Mouse (Mus musculus): ENCODE measurements around the gene Mansc1. TPM values are rescaled to one million over a fixed set of nuclear protein-coding genes. Genes with fewer than 3 reads are reported as not detected.
A peak's percentile ranks its signal among the peaks of the same experiment; 100 is the strongest.

Gene Mansc1
- total RNA-seq, 4 experiments from 2014 or later, result 8.0 to 11.6 (median 10.4) TPM

GRCm38 (mm10) chr6:134639900-134640299 is 7.6 kb upstream of the Mansc1 start:
- no peak for DNase-seq (ENCODE audit: low spot score in 2 of 2)

- no peak for DNase-seq (ENCODE audit: low spot score in 2 of 2)
These were observed 6.9 kb upstream of the Mansc1 start, which contains the start of gene Borcs5 for GRCm38 (mm10) chr6:134639210-134639609. Borcs5 (plus strand) TSS chr6:134639510.

- no peak for DNase-seq (ENCODE audit: low spot score in 2 of 2)
These were observed 4.2 kb upstream of the Mansc1 start for GRCm38 (mm10) chr6:134636476-134636875.

- DNase-seq (ENCODE audit: low spot score in 2 of 2), result no peak
These were observed 1.3 kb upstream of the Mansc1 start for GRCm38 (mm10) chr6:134633553-134633952.

- no peak for DNase-seq (ENCODE audit: low spot score in 2 of 2)
These were observed 468 bp upstream of the Mansc1 start for GRCm38 (mm10) chr6:134632756-134633155.

GRCm38 (mm10) chr6:134630447-134630846 is 1.8 kb downstream of the Mansc1 start:
- no peak for DNase-seq (ENCODE audit: low spot score in 2 of 2)

- DNase-seq (ENCODE audit: low spot score in 2 of 2), result no peak
These were observed 5.7 kb downstream of the Mansc1 start for GRCm38 (mm10) chr6:134626564-134626963.

GRCm38 (mm10) chr6:134625431-134625830 is 6.9 kb downstream of the Mansc1 start:
- no peak for DNase-seq (ENCODE audit: low spot score in 2 of 2)

GRCm38 (mm10) chr6:134621552-134621949 is 10.7 kb downstream of the Mansc1 start:
- DNase-seq (ENCODE audit: low spot score in 2 of 2), result peak in 1 of 2 experiments; percentile 20

GRCm38 (mm10) chr6:134620846-134621551 is 11.3 kb downstream of the Mansc1 start:
- DNase-seq (ENCODE audit: low spot score in 2 of 2), result peak; percentile 60 to 69

- no peak for DNase-seq (ENCODE audit: low spot score in 2 of 2)
These were observed 12.2 kb downstream of the Mansc1 start for GRCm38 (mm10) chr6:134620129-134620528.

- DNase-seq (ENCODE audit: low spot score in 2 of 2), result no peak
These were observed 14.7 kb downstream of the Mansc1 start for GRCm38 (mm10) chr6:134617589-134617988.

- peak; percentile 81 to 89 for DNase-seq (ENCODE audit: low spot score in 2 of 2)
These were observed 17.3 kb downstream of the Mansc1 start for GRCm38 (mm10) chr6:134614723-134615648.

GRCm38 (mm10) chr6:134614322-134614721 is 18.0 kb downstream of the Mansc1 start:
- DNase-seq (ENCODE audit: low spot score in 2 of 2), result no peak

- no peak for DNase-seq (ENCODE audit: low spot score in 2 of 2)
These were observed 20.4 kb downstream of the Mansc1 start for GRCm38 (mm10) chr6:134611896-134612295.

- DNase-seq (ENCODE audit: low spot score in 2 of 2), result no peak
These were observed 21.9 kb downstream of the Mansc1 start for GRCm38 (mm10) chr6:134610380-134610779.

GRCm38 (mm10) chr6:134606949-134607746 is 25.1 kb downstream of the Mansc1 start:
- no peak for DNase-seq (ENCODE audit: low spot score in 2 of 2)

GRCm38 (mm10) chr6:134606540-134606939 is 25.7 kb downstream of the Mansc1 start:
- no peak for DNase-seq (ENCODE audit: low spot score in 2 of 2)

- no peak for DNase-seq (ENCODE audit: low spot score in 2 of 2)
These were observed 27.1 kb downstream of the Mansc1 start for GRCm38 (mm10) chr6:134605196-134605595.

- DNase-seq (ENCODE audit: low spot score in 2 of 2), result no peak
These were observed 29.8 kb downstream of the Mansc1 start for GRCm38 (mm10) chr6:134602371-134603003.

GRCm38 (mm10) chr6:134601766-134602165 is 30.5 kb downstream of the Mansc1 start:
- no peak for DNase-seq (ENCODE audit: low spot score in 2 of 2)

Measured in layer of hippocampus, adult 8-10 months (tissue).